Mouse (Mus musculus): ENCODE measurements at regions not wholly inside any gene's neighbourhood (a gene's known extent, or its start where the extent isn't known, plus 50 kb on each side); places are given as distances from the start of the nearest gene placed in this dataset.

- Histone ChIP-seq H3K27me3 (ENCODE audit: insufficient read depth, low read length) (no peaks in the 10 kb centered on the region), H3K36me3 (ENCODE audit: insufficient read depth, low read length) (no peaks in the 10 kb centered on the region), H3K9me3 (ENCODE audit: low read length) (no peaks in the 10 kb centered on the region), H3K4me3 (replicated peaks; ENCODE audit: low read length) (no peak overlapping the region), H3K4me1 (replicated peaks; ENCODE audit: low read depth, low read length) (no peaks in the 10 kb centered on the region)
- TF ChIP-seq CTCF (conservative IDR thresholded peaks at IDR 0.05; ENCODE audit: low read length): no peak
- TF ChIP-seq NANOG (IDR thresholded peaks at IDR 0.05; ENCODE audit: borderline replicate concordance, low read length): no peak
- TF ChIP-seq POU5F1 (IDR thresholded peaks at IDR 0.05; ENCODE audit: borderline replicate concordance, low read length): no peak
Measured at GRCm38 (mm10) chr4:11885499-11885898, 95.6 kb downstream of the Gm10604 start.

GRCm38 (mm10) chr4:11884818-11885217, 96.2 kb downstream of the Gm10604 start:
- no peaks in the 10 kb centered on the region for H3K9me3 ChIP-seq (ENCODE audit: low read length)
- H3K36me3 ChIP-seq (ENCODE audit: insufficient read depth, low read length): no peaks in the 10 kb centered on the region
- H3K4me3 ChIP-seq (replicated peaks; ENCODE audit: low read length): no peak overlapping the region
- TF ChIP-seq NANOG (IDR thresholded peaks at IDR 0.05; ENCODE audit: borderline replicate concordance, low read length): no peak
- no peak for TF ChIP-seq CTCF (conservative IDR thresholded peaks at IDR 0.05; ENCODE audit: low read length)
- TF ChIP-seq POU5F1 (IDR thresholded peaks at IDR 0.05; ENCODE audit: borderline replicate concordance, low read length): no peak
- H3K27me3 ChIP-seq (ENCODE audit: insufficient read depth, low read length): no peaks in the 10 kb centered on the region
- no peaks in the 10 kb centered on the region for H3K4me1 ChIP-seq (replicated peaks; ENCODE audit: low read depth, low read length)

- Histone ChIP-seq H3K36me3 (ENCODE audit: insufficient read depth, low read length) (no peaks in the 10 kb centered on the region), H3K9me3 (ENCODE audit: low read length) (no peaks in the 10 kb centered on the region), H3K4me3 (replicated peaks; ENCODE audit: low read length) (no peak overlapping the region), H3K27me3 (ENCODE audit: insufficient read depth, low read length) (no peaks in the 10 kb centered on the region), H3K4me1 (replicated peaks; ENCODE audit: low read depth, low read length) (no peaks in the 10 kb centered on the region)
- no peak for TF ChIP-seq NANOG (IDR thresholded peaks at IDR 0.05; ENCODE audit: borderline replicate concordance, low read length)
Measured at GRCm38 (mm10) chr4:11883295-11883694, 97.8 kb downstream of the Gm10604 start.

- Histone ChIP-seq H3K27me3 (ENCODE audit: insufficient read depth, low read length) (no peaks in the 10 kb centered on the region), H3K4me3 (replicated peaks; ENCODE audit: low read length) (no peak overlapping the region), H3K36me3 (ENCODE audit: insufficient read depth, low read length) (no peaks in the 10 kb centered on the region), H3K4me1 (replicated peaks; ENCODE audit: low read depth, low read length) (no peaks in the 10 kb centered on the region), H3K9me3 (ENCODE audit: low read length) (no peaks in the 10 kb centered on the region)
- TF ChIP-seq NANOG (IDR thresholded peaks at IDR 0.05; ENCODE audit: borderline replicate concordance, low read length) (no peak), CTCF (conservative IDR thresholded peaks at IDR 0.05; ENCODE audit: low read length) (no peak), POU5F1 (IDR thresholded peaks at IDR 0.05; ENCODE audit: borderline replicate concordance, low read length) (no peak)
Measured at GRCm38 (mm10) chr4:11882666-11883065, 98.4 kb downstream of the Gm10604 start.

- no peaks in the 10 kb centered on the region for H3K4me1 ChIP-seq (replicated peaks; ENCODE audit: low read depth, low read length)
- no peak overlapping the region for H3K4me3 ChIP-seq (replicated peaks; ENCODE audit: low read length)
- no peak for TF ChIP-seq NANOG (IDR thresholded peaks at IDR 0.05; ENCODE audit: borderline replicate concordance, low read length)
- no peak for TF ChIP-seq POU5F1 (IDR thresholded peaks at IDR 0.05; ENCODE audit: borderline replicate concordance, low read length)
- TF ChIP-seq CTCF (conservative IDR thresholded peaks at IDR 0.05; ENCODE audit: low read length): no peak
- H3K36me3 ChIP-seq (ENCODE audit: insufficient read depth, low read length): no peaks in the 10 kb centered on the region
- no peaks in the 10 kb centered on the region for H3K9me3 ChIP-seq (ENCODE audit: low read length)
- H3K27me3 ChIP-seq (ENCODE audit: insufficient read depth, low read length): no peaks in the 10 kb centered on the region
Measured at GRCm38 (mm10) chr4:11878638-11879037, 102.4 kb downstream of the Gm10604 start.

GRCm38 (mm10) chr4:11877945-11878344, 103.1 kb downstream of the Gm10604 start:
- Histone ChIP-seq H3K4me3 (replicated peaks; ENCODE audit: low read length) (no peak overlapping the region), H3K9me3 (ENCODE audit: low read length) (no peaks in the 10 kb centered on the region), H3K27me3 (ENCODE audit: insufficient read depth, low read length) (no peaks in the 10 kb centered on the region), H3K4me1 (replicated peaks; ENCODE audit: low read depth, low read length) (no peaks in the 10 kb centered on the region), H3K36me3 (ENCODE audit: insufficient read depth, low read length) (no peaks in the 10 kb centered on the region)
- TF ChIP-seq POU5F1 (IDR thresholded peaks at IDR 0.05; ENCODE audit: borderline replicate concordance, low read length): no peak
- TF ChIP-seq NANOG (IDR thresholded peaks at IDR 0.05; ENCODE audit: borderline replicate concordance, low read length): no peak
- TF ChIP-seq CTCF (conservative IDR thresholded peaks at IDR 0.05; ENCODE audit: low read length): no peak

GRCm38 (mm10) chr4:11876009-11876408, 105.1 kb downstream of the Gm10604 start:
- Histone ChIP-seq H3K4me3 (replicated peaks; ENCODE audit: low read length) (no peak overlapping the region), H3K36me3 (ENCODE audit: insufficient read depth, low read length) (no peaks in the 10 kb centered on the region), H3K27me3 (ENCODE audit: insufficient read depth, low read length) (no peaks in the 10 kb centered on the region), H3K9me3 (ENCODE audit: low read length) (no peaks in the 10 kb centered on the region), H3K4me1 (replicated peaks; ENCODE audit: low read depth, low read length) (no peaks in the 10 kb centered on the region)
- no peak for TF ChIP-seq POU5F1 (IDR thresholded peaks at IDR 0.05; ENCODE audit: borderline replicate concordance, low read length)
- TF ChIP-seq CTCF (conservative IDR thresholded peaks at IDR 0.05; ENCODE audit: low read length): no peak
- no peak for TF ChIP-seq NANOG (IDR thresholded peaks at IDR 0.05; ENCODE audit: borderline replicate concordance, low read length)

GRCm38 (mm10) chr4:11874586-11875264, 106.3 kb downstream of the Gm10604 start:
- TF ChIP-seq CTCF (conservative IDR thresholded peaks at IDR 0.05; ENCODE audit: low read length): no peak
- no peak for TF ChIP-seq POU5F1 (IDR thresholded peaks at IDR 0.05; ENCODE audit: borderline replicate concordance, low read length)
- no peak for TF ChIP-seq NANOG (IDR thresholded peaks at IDR 0.05; ENCODE audit: borderline replicate concordance, low read length)
- H3K27me3 ChIP-seq (ENCODE audit: insufficient read depth, low read length): no peaks in the 10 kb centered on the region
- no peaks in the 10 kb centered on the region for H3K36me3 ChIP-seq (ENCODE audit: insufficient read depth, low read length)
- no peaks in the 10 kb centered on the region for H3K4me1 ChIP-seq (replicated peaks; ENCODE audit: low read depth, low read length)
- H3K4me3 ChIP-seq (replicated peaks; ENCODE audit: low read length): no peak overlapping the region
- H3K9me3 ChIP-seq (ENCODE audit: low read length): no peaks in the 10 kb centered on the region

GRCm38 (mm10) chr4:11872036-11872435, 109.0 kb downstream of the Gm10604 start:
- Histone ChIP-seq H3K36me3 (ENCODE audit: insufficient read depth, low read length) (no peaks in the 10 kb centered on the region), H3K27me3 (ENCODE audit: insufficient read depth, low read length) (no peaks in the 10 kb centered on the region), H3K9me3 (ENCODE audit: low read length) (no peaks in the 10 kb centered on the region), H3K4me3 (replicated peaks; ENCODE audit: low read length) (no peak overlapping the region), H3K4me1 (replicated peaks; ENCODE audit: low read depth, low read length) (no peaks in the 10 kb centered on the region)
- no peak for TF ChIP-seq NANOG (IDR thresholded peaks at IDR 0.05; ENCODE audit: borderline replicate concordance, low read length)
- TF ChIP-seq CTCF (conservative IDR thresholded peaks at IDR 0.05; ENCODE audit: low read length): no peak
- TF ChIP-seq POU5F1 (IDR thresholded peaks at IDR 0.05; ENCODE audit: borderline replicate concordance, low read length): no peak
